Mouse (Mus musculus) testis, postnatal 14 days (tissue): ENCODE data around the gene Prkar1b.

Experiments used
- DNase-seq: peaks from one replicate; pipeline ENCODE4 v3.0.0; 2021; ENCODE audit warnings: low spot score

Prkar1b gene

GRCm38 (mm10) chr5:138971405-138971804 is 178.4 kb downstream of the Prkar1b start:
- no peak for DNase-seq

- peak; percentile 30 for DNase-seq
These were observed 179.7 kb downstream of the Prkar1b start for GRCm38 (mm10) chr5:138970056-138970490.
